17 mouse cellular contexts compared by ENCODE assay signal in the genomic region with DNA sequence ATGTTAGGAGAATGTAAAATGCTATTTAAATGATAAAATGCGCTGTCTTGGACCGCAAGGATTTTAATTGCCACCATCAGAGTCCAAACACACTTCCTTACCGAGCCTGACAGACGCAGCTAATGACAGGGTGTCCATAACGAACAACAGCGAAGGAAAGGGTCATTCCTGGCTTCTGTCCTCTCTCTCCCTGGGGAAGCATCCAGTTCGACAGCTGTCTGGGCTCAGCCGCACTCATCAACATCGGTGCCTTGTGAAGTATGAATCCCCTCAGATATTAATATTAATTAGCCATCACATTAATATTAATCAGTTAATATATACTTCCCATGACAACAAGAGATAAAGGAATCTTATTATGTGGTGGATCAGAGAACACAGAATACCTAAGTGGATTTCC. TPM values are rescaled to one million over a fixed set of nuclear protein-coding genes. Genes with fewer than 3 reads are reported as not detected.
DNase-seq lines count a peak whose midpoint lies in the region; ATAC-seq lines count a peak whose summit lies in the region.
"Had no signal": no experiment of that assay in that cellular context is flagged by ENCODE, and none has a peak within 500 bp of the region (broad histone marks: within the 10 kb centered on the region; RNA-seq: fewer than 3 reads in every experiment).

No protein-coding gene starts in this region.

- H3K9ac ChIP-seq in forebrain, embryonic 13.5 days = no peak overlapping the region
- no peak overlapping the region for H3K9ac ChIP-seq in forebrain, embryonic 11.5 days (ENCODE audit: low read length)
- no peak overlapping the region for H3K9ac ChIP-seq in neural tube, embryonic 11.5 days (ENCODE audit: low read length)
- no peak overlapping the region for H3K9ac ChIP-seq in midbrain, embryonic 15.5 days
- H3K9ac ChIP-seq: liver, postnatal 0 days had no signal

- 51% methylated on average over 9 of the region's 9 CpGs for WGBS in forebrain, embryonic 13.5 days
- 68% methylated on average over 9 of the region's 9 CpGs for WGBS in forebrain, embryonic 11.5 days
- 65% methylated on average over 9 of the region's 9 CpGs for WGBS in neural tube, embryonic 11.5 days
- WGBS in midbrain, embryonic 15.5 days = 24% methylated on average over 9 of the region's 9 CpGs

- no peak for DNase-seq in forebrain, embryonic 11.5 days (ENCODE audit: low spot score)
- DNase-seq in neural tube, embryonic 11.5 days (ENCODE audit: low spot score) = no peak
- no peak for DNase-seq in neural tube, embryonic 10.5 days (ENCODE audit: extremely low spot score, low spot score)
- DNase-seq in lung, postnatal 14 days = peak; percentile 67
- DNase-seq in right cerebral cortex, postnatal 14 days = no peak
- DNase-seq: adrenal gland, adult 2 months; cerebellum, adult 11 months; cerebellum, postnatal 25 days; gastrocnemius, postnatal 14 days; kidney, adult 9 months; layer of hippocampus, postnatal 36 days; liver; liver, postnatal 0 days; thymus, adult 18-20 months had no signal

- no peak overlapping the region for H3K4me2 ChIP-seq in forebrain, embryonic 13.5 days
- H3K4me2 ChIP-seq in forebrain, embryonic 11.5 days (ENCODE audit: low read depth, low read length, severe bottlenecking) = no peak overlapping the region
- no peak overlapping the region for H3K4me2 ChIP-seq in neural tube, embryonic 11.5 days (ENCODE audit: low read depth)
- H3K4me2 ChIP-seq in midbrain, embryonic 15.5 days = no peak overlapping the region

- no peaks in the 10 kb centered on the region for H3K27me3 ChIP-seq in forebrain, embryonic 13.5 days
- H3K27me3 ChIP-seq in forebrain, embryonic 11.5 days (ENCODE audit: control insufficient read depth, insufficient read depth, low read length) = no peaks in the 10 kb centered on the region
- H3K27me3 ChIP-seq in neural tube, embryonic 11.5 days (ENCODE audit: control insufficient read depth, insufficient read depth, low read length) = no peaks in the 10 kb centered on the region
- no peaks in the 10 kb centered on the region for H3K27me3 ChIP-seq in midbrain, embryonic 15.5 days (replicated peaks)

- peaks cover 27% of the 10 kb centered on the region for H3K4me1 ChIP-seq in forebrain, embryonic 13.5 days
- H3K4me1 ChIP-seq in forebrain, embryonic 11.5 days (replicated peaks; ENCODE audit: control insufficient read depth, insufficient read depth, low read length) = peaks cover 3% of the 10 kb centered on the region; the same call in 1 of the 2 replicates
- H3K4me1 ChIP-seq in neural tube, embryonic 11.5 days (ENCODE audit: control insufficient read depth, insufficient read depth, low read length) = peaks cover 17% of the 10 kb centered on the region
- peaks cover 44% of the 10 kb centered on the region for H3K4me1 ChIP-seq in midbrain, embryonic 15.5 days

- H3K4me3 ChIP-seq in forebrain, embryonic 13.5 days = no peak overlapping the region
- no peak overlapping the region for H3K4me3 ChIP-seq in forebrain, embryonic 11.5 days (ENCODE audit: low read depth, low read length)
- H3K4me3 ChIP-seq in neural tube, embryonic 11.5 days (ENCODE audit: low read depth, low read length) = no peak overlapping the region
- H3K4me3 ChIP-seq in midbrain, embryonic 15.5 days = no peak overlapping the region

- no peaks in the 10 kb centered on the region for H3K9me3 ChIP-seq in forebrain, embryonic 13.5 days (replicated peaks)
- H3K9me3 ChIP-seq in forebrain, embryonic 11.5 days (ENCODE audit: control insufficient read depth, low read length) = no peaks in the 10 kb centered on the region
- no peaks in the 10 kb centered on the region for H3K9me3 ChIP-seq in neural tube, embryonic 11.5 days (ENCODE audit: control insufficient read depth, low read length)
- H3K9me3 ChIP-seq in midbrain, embryonic 15.5 days = no peaks in the 10 kb centered on the region

- no peaks in the 10 kb centered on the region for H3K36me3 ChIP-seq in forebrain, embryonic 13.5 days (ENCODE audit: poor library complexity, severe bottlenecking)
- no peaks in the 10 kb centered on the region for H3K36me3 ChIP-seq in forebrain, embryonic 11.5 days (ENCODE audit: control insufficient read depth, insufficient read depth, low read length)
- H3K36me3 ChIP-seq in neural tube, embryonic 11.5 days (ENCODE audit: control insufficient read depth, insufficient read depth, low read length) = no peaks in the 10 kb centered on the region
- no peaks in the 10 kb centered on the region for H3K36me3 ChIP-seq in midbrain, embryonic 15.5 days (replicated peaks)

- ATAC-seq in forebrain, embryonic 13.5 days = peak; percentile 53; the same call in 1 of the 2 replicates
- no peak for ATAC-seq in forebrain, embryonic 11.5 days (replicated peaks; ENCODE audit: low FRiP score)
- no peak; the same call in 1 of the 2 replicates for ATAC-seq in neural tube, embryonic 11.5 days (ENCODE audit: insufficient read depth, low FRiP score, low TSS enrichment)
- ATAC-seq in midbrain, embryonic 15.5 days (replicated peaks) = 0 out of 2 replicates have a peak, but pooled peaks have one; percentile 35
- no peak for ATAC-seq in granulocyte monocyte progenitor cell, adult 5-6 weeks (replicated peaks; ENCODE audit: poor library complexity, severe bottlenecking)
- ATAC-seq: liver, postnatal 0 days had no signal

- H3K27ac ChIP-seq in forebrain, embryonic 13.5 days = peak overlapping the region; percentile 35; the same call in 1 of the 2 replicates
- H3K27ac ChIP-seq in forebrain, embryonic 11.5 days (ENCODE audit: low read depth, low read length) = no peak overlapping the region
- H3K27ac ChIP-seq in neural tube, embryonic 11.5 days (ENCODE audit: low read depth, low read length) = peak overlapping the region; percentile 46
- H3K27ac ChIP-seq in midbrain, embryonic 15.5 days = peak overlapping the region; percentile 42

RNA-seq across cellular contexts. Expression of a gene that starts 38.4 kb away (rescaled TPM):
- polyA plus RNA-seq in forebrain, embryonic 13.5 days (2015; fragmentation: Nextera tagmentation; extraction: Ambion mirVana) = 28.9 and 35.8 TPM in 2 replicates
- 22.4 and 24.3 TPM in 2 replicates for polyA plus RNA-seq in forebrain, embryonic 11.5 days (2014; fragmentation: Nextera tagmentation; extraction: Ambion mirVana)
- polyA plus RNA-seq in neural tube, embryonic 11.5 days (2014; fragmentation: Nextera tagmentation; extraction: Ambion mirVana) = 19.4 and 22.7 TPM in 2 replicates
- 29.1 and 31.7 TPM in 2 replicates for polyA plus RNA-seq in midbrain, embryonic 15.5 days (2015; fragmentation: Nextera tagmentation; extraction: Ambion mirVana)
- 0.85 TPM in 1 of 2 replicates, not detected in the other for total RNA-seq in granulocyte monocyte progenitor cell, adult 5-6 weeks (2014; fragmentation: Nextera tagmentation)
- total RNA-seq in granulocyte monocyte progenitor cell, adult 5-6 weeks (2017) = not detected in 2 replicates

Comparison
In these comparisons a context has a peak if more than half of its experiments do, and no peak if none do; other contexts are left out.
1. ATAC-seq: peak in forebrain, embryonic 13.5 days (single experiment) and midbrain, embryonic 15.5 days (single experiment); none in forebrain, embryonic 11.5 days (single experiment), neural tube, embryonic 11.5 days (single experiment) and granulocyte monocyte progenitor cell, adult 5-6 weeks (single experiment).